Mouse (Mus musculus): ENCODE measurements around the gene Pttg1ip. TPM values are rescaled to one million over a fixed set of nuclear protein-coding genes. Genes with fewer than 3 reads are reported as not detected.

Gene Pttg1ip
- polyA plus RNA-seq, 1 experiment from 2014 or later: 127 TPM

- Histone ChIP-seq H3K4me1 (replicated peaks; ENCODE audit: control insufficient read depth, insufficient read depth, low read length) (peaks cover 23% of the 10 kb centered on the region), H3K9ac (ENCODE audit: low read length) (peak overlapping the region; percentile 92), H3K4me3 (ENCODE audit: low read length) (peak overlapping the region; percentile 92), H3K4me2 (ENCODE audit: low read depth, low read length) (peak overlapping the region; percentile 94), H3K36me3 (ENCODE audit: control insufficient read depth, insufficient read depth, low read length) (no peaks in the 10 kb centered on the region; the same call in 1 of the 2 replicates), H3K9me3 (ENCODE audit: control insufficient read depth, low read length) (no peaks in the 10 kb centered on the region), H3K27ac (ENCODE audit: low read length) (peak overlapping the region; percentile 96), H3K27me3 (ENCODE audit: control insufficient read depth, insufficient read depth, low read depth, low read length) (no peaks in the 10 kb centered on the region)
- 0 out of 2 replicates have a peak, but pooled peaks have one; percentile 3 for ATAC-seq (ENCODE audit: low read depth)
- WGBS: 5% methylated on average over 8 of the region's 8 CpGs
Observed at GRCm38 (mm10) chr10:77582285-77582618, 732 bp downstream of the Pttg1ip start.

GRCm38 (mm10) chr10:77583795-77584422 is 2.4 kb downstream of the Pttg1ip start:
- no peaks in the 10 kb centered on the region for H3K27me3 ChIP-seq (ENCODE audit: control insufficient read depth, insufficient read depth, low read depth, low read length)
- H3K9me3 ChIP-seq (ENCODE audit: control insufficient read depth, low read length): no peaks in the 10 kb centered on the region
- H3K36me3 ChIP-seq (ENCODE audit: control insufficient read depth, insufficient read depth, low read length): no peaks in the 10 kb centered on the region; the same call in 1 of the 2 replicates
- WGBS: 62% methylated on average over 10 of the region's 10 CpGs
- peaks cover 23% of the 10 kb centered on the region for H3K4me1 ChIP-seq (replicated peaks; ENCODE audit: control insufficient read depth, insufficient read depth, low read length)
- no peak for ATAC-seq (ENCODE audit: low read depth)
- H3K4me2 ChIP-seq (ENCODE audit: low read depth, low read length): no peak overlapping the region
- no peak overlapping the region for H3K4me3 ChIP-seq (ENCODE audit: low read length)
- H3K27ac ChIP-seq (ENCODE audit: low read length): no peak overlapping the region
- no peak overlapping the region for H3K9ac ChIP-seq (ENCODE audit: low read length)

- no peak for ATAC-seq (ENCODE audit: low read depth)
- H3K36me3 ChIP-seq (ENCODE audit: control insufficient read depth, insufficient read depth, low read length): peaks cover 5% of the 10 kb centered on the region; the same call in 1 of the 2 replicates
- H3K4me2 ChIP-seq (ENCODE audit: low read depth, low read length): no peak overlapping the region
- H3K27ac ChIP-seq (ENCODE audit: low read length): no peak overlapping the region
- no peaks in the 10 kb centered on the region for H3K9me3 ChIP-seq (ENCODE audit: control insufficient read depth, low read length)
- WGBS: 76% methylated on average over 3 of the region's 3 CpGs
- H3K27me3 ChIP-seq (ENCODE audit: control insufficient read depth, insufficient read depth, low read depth, low read length): no peaks in the 10 kb centered on the region
- no peak overlapping the region for H3K4me3 ChIP-seq (ENCODE audit: low read length)
- peaks cover 22% of the 10 kb centered on the region for H3K4me1 ChIP-seq (replicated peaks; ENCODE audit: control insufficient read depth, insufficient read depth, low read length)
- no peak overlapping the region for H3K9ac ChIP-seq (ENCODE audit: low read length)
Observed at GRCm38 (mm10) chr10:77586637-77587036, 5.1 kb downstream of the Pttg1ip start.

- 45% methylated on average over 6 of the region's 6 CpGs for WGBS
- H3K9me3 ChIP-seq (ENCODE audit: control insufficient read depth, low read length): no peaks in the 10 kb centered on the region
- H3K4me3 ChIP-seq (ENCODE audit: low read length): no peak overlapping the region
- ATAC-seq (ENCODE audit: low read depth): no peak
- H3K36me3 ChIP-seq (ENCODE audit: control insufficient read depth, insufficient read depth, low read length): peaks cover 5% of the 10 kb centered on the region; the same call in 1 of the 2 replicates
- no peak overlapping the region for H3K27ac ChIP-seq (ENCODE audit: low read length)
- H3K9ac ChIP-seq (ENCODE audit: low read length): no peak overlapping the region
- no peak overlapping the region for H3K4me2 ChIP-seq (ENCODE audit: low read depth, low read length)
- peaks cover 21% of the 10 kb centered on the region for H3K4me1 ChIP-seq (replicated peaks; ENCODE audit: control insufficient read depth, insufficient read depth, low read length)
- H3K27me3 ChIP-seq (ENCODE audit: control insufficient read depth, insufficient read depth, low read depth, low read length): no peaks in the 10 kb centered on the region
Observed at GRCm38 (mm10) chr10:77587091-77587775, 5.7 kb downstream of the Pttg1ip start.

- peaks cover 13% of the 10 kb centered on the region for H3K4me1 ChIP-seq (replicated peaks; ENCODE audit: control insufficient read depth, insufficient read depth, low read length)
- no peak overlapping the region for H3K27ac ChIP-seq (ENCODE audit: low read length)
- H3K9me3 ChIP-seq (ENCODE audit: control insufficient read depth, low read length): no peaks in the 10 kb centered on the region
- H3K4me3 ChIP-seq (ENCODE audit: low read length): no peak overlapping the region
- 84% methylated on average over 2 of the region's 2 CpGs for WGBS
- no peak overlapping the region for H3K9ac ChIP-seq (ENCODE audit: low read length)
- no peak overlapping the region for H3K4me2 ChIP-seq (ENCODE audit: low read depth, low read length)
- H3K27me3 ChIP-seq (ENCODE audit: control insufficient read depth, insufficient read depth, low read depth, low read length): no peaks in the 10 kb centered on the region
- H3K36me3 ChIP-seq (ENCODE audit: control insufficient read depth, insufficient read depth, low read length): peaks cover 5% of the 10 kb centered on the region
- no peak for ATAC-seq (ENCODE audit: low read depth)
Observed at GRCm38 (mm10) chr10:77588036-77588435, 6.5 kb downstream of the Pttg1ip start.

- no peak overlapping the region for H3K4me2 ChIP-seq (ENCODE audit: low read depth, low read length)
- H3K4me3 ChIP-seq (ENCODE audit: low read length): no peak overlapping the region
- no peak overlapping the region for H3K9ac ChIP-seq (ENCODE audit: low read length)
- peaks cover 3% of the 10 kb centered on the region for H3K4me1 ChIP-seq (replicated peaks; ENCODE audit: control insufficient read depth, insufficient read depth, low read length)
- H3K27me3 ChIP-seq (ENCODE audit: control insufficient read depth, insufficient read depth, low read depth, low read length): no peaks in the 10 kb centered on the region
- no peaks in the 10 kb centered on the region for H3K9me3 ChIP-seq (ENCODE audit: control insufficient read depth, low read length)
- peak overlapping the region; percentile 18; the same call in 1 of the 2 replicates for H3K27ac ChIP-seq (ENCODE audit: low read length)
- WGBS: 69% methylated on average over 7 of the region's 7 CpGs
- peaks cover 15% of the 10 kb centered on the region for H3K36me3 ChIP-seq (ENCODE audit: control insufficient read depth, insufficient read depth, low read length)
- ATAC-seq (ENCODE audit: low read depth): no peak
Observed at GRCm38 (mm10) chr10:77589117-77589516, 7.6 kb downstream of the Pttg1ip start.

- Histone ChIP-seq H3K27me3 (ENCODE audit: control insufficient read depth, insufficient read depth, low read depth, low read length) (no peaks in the 10 kb centered on the region), H3K9ac (ENCODE audit: low read length) (no peak overlapping the region), H3K27ac (ENCODE audit: low read length) (no peak overlapping the region), H3K4me3 (ENCODE audit: low read length) (no peak overlapping the region), H3K9me3 (ENCODE audit: control insufficient read depth, low read length) (no peaks in the 10 kb centered on the region), H3K4me2 (ENCODE audit: low read depth, low read length) (no peak overlapping the region), H3K4me1 (replicated peaks; ENCODE audit: control insufficient read depth, insufficient read depth, low read length) (peaks cover 3% of the 10 kb centered on the region; the same call in 1 of the 2 replicates), H3K36me3 (ENCODE audit: control insufficient read depth, insufficient read depth, low read length) (peaks cover 20% of the 10 kb centered on the region)
- no peak for ATAC-seq (ENCODE audit: low read depth)
- 74% methylated on average over 8 of the region's 8 CpGs for WGBS
Observed at GRCm38 (mm10) chr10:77589749-77590148, 8.2 kb downstream of the Pttg1ip start.

- H3K4me3 ChIP-seq (ENCODE audit: low read length): no peak overlapping the region
- H3K9me3 ChIP-seq (ENCODE audit: control insufficient read depth, low read length): no peaks in the 10 kb centered on the region
- no peak overlapping the region for H3K4me2 ChIP-seq (ENCODE audit: low read depth, low read length)
- no peak overlapping the region for H3K27ac ChIP-seq (ENCODE audit: low read length)
- H3K36me3 ChIP-seq (ENCODE audit: control insufficient read depth, insufficient read depth, low read length): peaks cover 26% of the 10 kb centered on the region
- peak; percentile 61 for ATAC-seq (ENCODE audit: low read depth)
- no peak overlapping the region for H3K9ac ChIP-seq (ENCODE audit: low read length)
- no peaks in the 10 kb centered on the region for H3K27me3 ChIP-seq (ENCODE audit: control insufficient read depth, insufficient read depth, low read depth, low read length)
- peaks cover 3% of the 10 kb centered on the region; the same call in 1 of the 2 replicates for H3K4me1 ChIP-seq (replicated peaks; ENCODE audit: control insufficient read depth, insufficient read depth, low read length)
- WGBS: 41% methylated on average over 6 of the region's 6 CpGs
Observed at GRCm38 (mm10) chr10:77590812-77591211, 9.3 kb downstream of the Pttg1ip start.

GRCm38 (mm10) chr10:77591546-77591945 is 10.0 kb downstream of the Pttg1ip start:
- WGBS: 78% methylated on average over 6 of the region's 6 CpGs
- Histone ChIP-seq H3K4me3 (ENCODE audit: low read length) (no peak overlapping the region), H3K27ac (ENCODE audit: low read length) (no peak overlapping the region), H3K27me3 (ENCODE audit: control insufficient read depth, insufficient read depth, low read depth, low read length) (no peaks in the 10 kb centered on the region), H3K36me3 (ENCODE audit: control insufficient read depth, insufficient read depth, low read length) (peaks cover 26% of the 10 kb centered on the region), H3K9ac (ENCODE audit: low read length) (no peak overlapping the region), H3K4me1 (replicated peaks; ENCODE audit: control insufficient read depth, insufficient read depth, low read length) (peaks cover 3% of the 10 kb centered on the region; the same call in 1 of the 2 replicates), H3K9me3 (ENCODE audit: control insufficient read depth, low read length) (no peaks in the 10 kb centered on the region), H3K4me2 (ENCODE audit: low read depth, low read length) (no peak overlapping the region)
- ATAC-seq (ENCODE audit: low read depth): no peak
